Mouse (Mus musculus): ENCODE data around the gene Antxr2. TPM values are rescaled to one million over a fixed set of nuclear protein-coding genes. Genes with fewer than 3 reads are reported as not detected.
A peak's percentile ranks its signal among the peaks of the same experiment; 100 is the strongest.

Antxr2 gene
- polyA plus RNA-seq, 1 experiment: 2.4 TPM

DNA sequence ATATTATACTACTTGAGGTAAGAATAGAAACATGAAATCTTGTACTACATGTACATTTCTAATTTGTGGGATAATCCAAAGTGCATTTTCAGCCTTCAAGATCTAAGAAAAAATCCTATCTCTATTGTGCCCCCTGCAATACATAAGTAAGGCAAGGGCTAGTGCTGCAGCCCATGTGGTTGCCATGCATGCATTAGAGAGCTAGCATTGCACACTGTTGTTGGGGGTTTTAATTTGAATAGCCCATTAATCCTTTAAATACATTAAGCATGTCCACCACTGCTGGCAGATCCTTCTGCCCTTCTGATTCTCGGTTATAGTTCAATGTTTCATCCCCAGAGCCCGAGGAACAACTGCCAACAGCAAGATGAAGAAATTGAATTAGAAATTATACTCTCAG, 116.0 kb downstream of the Antxr2 start:
- TF ChIP-seq CTCF (conservative IDR thresholded peaks at IDR 0.05; ENCODE audit: insufficient read depth, insufficient read length, low read depth, low read length) (no peak), POLR2A (IDR thresholded peaks at IDR 0.05; ENCODE audit: low read depth, low read length) (no peak)
- 75% methylated on average over 2 of the region's 2 CpGs for WGBS
- H3K36me3 ChIP-seq (ENCODE audit: control insufficient read depth, insufficient read depth, low read length): no peaks in the 10 kb centered on the region
- no peaks in the 10 kb centered on the region for H3K27me3 ChIP-seq (replicated peaks; ENCODE audit: control insufficient read depth, insufficient read depth, low read length)
- no peak for DNase-seq
- H3K4me3 ChIP-seq (ENCODE audit: insufficient read depth, low read depth, low read length): no peak overlapping the region
- no peaks in the 10 kb centered on the region for H3K4me1 ChIP-seq (ENCODE audit: control insufficient read depth, insufficient read depth, low read length)
- no peak overlapping the region for H3K27ac ChIP-seq (ENCODE audit: insufficient read depth, low read depth, low read length)

GRCm38 (mm10) chr5:97913901-97914300, 116.9 kb downstream of the Antxr2 start:
- Histone ChIP-seq H3K4me3 (ENCODE audit: insufficient read depth, low read depth, low read length) (no peak overlapping the region), H3K27me3 (replicated peaks; ENCODE audit: control insufficient read depth, insufficient read depth, low read length) (no peaks in the 10 kb centered on the region), H3K4me1 (ENCODE audit: control insufficient read depth, insufficient read depth, low read length) (no peaks in the 10 kb centered on the region), H3K27ac (ENCODE audit: insufficient read depth, low read depth, low read length) (no peak overlapping the region), H3K36me3 (ENCODE audit: control insufficient read depth, insufficient read depth, low read length) (no peaks in the 10 kb centered on the region)
- WGBS: 93% methylated on average over 6 of the region's 6 CpGs
- DNase-seq: peak; percentile 4
- TF ChIP-seq CTCF (conservative IDR thresholded peaks at IDR 0.05; ENCODE audit: insufficient read depth, insufficient read length, low read depth, low read length) (no peak), POLR2A (IDR thresholded peaks at IDR 0.05; ENCODE audit: low read depth, low read length) (no peak)

- Histone ChIP-seq H3K4me3 (ENCODE audit: insufficient read depth, low read depth, low read length) (no peak overlapping the region), H3K27me3 (replicated peaks; ENCODE audit: control insufficient read depth, insufficient read depth, low read length) (no peaks in the 10 kb centered on the region), H3K36me3 (ENCODE audit: control insufficient read depth, insufficient read depth, low read length) (no peaks in the 10 kb centered on the region), H3K4me1 (ENCODE audit: control insufficient read depth, insufficient read depth, low read length) (no peaks in the 10 kb centered on the region), H3K27ac (ENCODE audit: insufficient read depth, low read depth, low read length) (no peak overlapping the region)
- no peak for TF ChIP-seq CTCF (conservative IDR thresholded peaks at IDR 0.05; ENCODE audit: insufficient read depth, insufficient read length, low read depth, low read length)
- no peak for TF ChIP-seq POLR2A (IDR thresholded peaks at IDR 0.05; ENCODE audit: low read depth, low read length)
- 61% methylated on average over 6 of the region's 6 CpGs for WGBS
- DNase-seq: no peak
Measured at GRCm38 (mm10) chr5:97907482-97907881, 123.4 kb downstream of the Antxr2 start.

GRCm38 (mm10) chr5:97906537-97907266, 124.1 kb downstream of the Antxr2 start:
- TF ChIP-seq CTCF (conservative IDR thresholded peaks at IDR 0.05; ENCODE audit: insufficient read depth, insufficient read length, low read depth, low read length) (no peak), POLR2A (IDR thresholded peaks at IDR 0.05; ENCODE audit: low read depth, low read length) (no peak)
- 85% methylated on average over 13 of the region's 13 CpGs for WGBS
- H3K27me3 ChIP-seq (replicated peaks; ENCODE audit: control insufficient read depth, insufficient read depth, low read length): no peaks in the 10 kb centered on the region
- no peak for DNase-seq
- H3K27ac ChIP-seq (ENCODE audit: insufficient read depth, low read depth, low read length): no peak overlapping the region
- H3K4me1 ChIP-seq (ENCODE audit: control insufficient read depth, insufficient read depth, low read length): no peaks in the 10 kb centered on the region
- H3K36me3 ChIP-seq (ENCODE audit: control insufficient read depth, insufficient read depth, low read length): no peaks in the 10 kb centered on the region
- H3K4me3 ChIP-seq (ENCODE audit: insufficient read depth, low read depth, low read length): no peak overlapping the region

- H3K27me3 ChIP-seq (replicated peaks; ENCODE audit: control insufficient read depth, insufficient read depth, low read length): no peaks in the 10 kb centered on the region
- H3K36me3 ChIP-seq (ENCODE audit: control insufficient read depth, insufficient read depth, low read length): no peaks in the 10 kb centered on the region
- H3K4me3 ChIP-seq (ENCODE audit: insufficient read depth, low read depth, low read length): no peak overlapping the region
- no peaks in the 10 kb centered on the region for H3K4me1 ChIP-seq (ENCODE audit: control insufficient read depth, insufficient read depth, low read length)
- DNase-seq: no peak
- TF ChIP-seq CTCF (conservative IDR thresholded peaks at IDR 0.05; ENCODE audit: insufficient read depth, insufficient read length, low read depth, low read length): no peak
- no peak for TF ChIP-seq POLR2A (IDR thresholded peaks at IDR 0.05; ENCODE audit: low read depth, low read length)
- H3K27ac ChIP-seq (ENCODE audit: insufficient read depth, low read depth, low read length): no peak overlapping the region
- WGBS: 89% methylated on average over 3 of the region's 3 CpGs
Measured at GRCm38 (mm10) chr5:97905856-97906255, 125.0 kb downstream of the Antxr2 start.

- 93% methylated on average over 7 of the region's 7 CpGs for WGBS
- TF ChIP-seq POLR2A (IDR thresholded peaks at IDR 0.05; ENCODE audit: low read depth, low read length) (no peak), CTCF (conservative IDR thresholded peaks at IDR 0.05; ENCODE audit: insufficient read depth, insufficient read length, low read depth, low read length) (no peak)
- H3K27ac ChIP-seq (ENCODE audit: insufficient read depth, low read depth, low read length): no peak overlapping the region
- no peak for DNase-seq
- no peak overlapping the region for H3K4me3 ChIP-seq (ENCODE audit: insufficient read depth, low read depth, low read length)
- no peaks in the 10 kb centered on the region for H3K4me1 ChIP-seq (ENCODE audit: control insufficient read depth, insufficient read depth, low read length)
- H3K36me3 ChIP-seq (ENCODE audit: control insufficient read depth, insufficient read depth, low read length): no peaks in the 10 kb centered on the region
- H3K27me3 ChIP-seq (replicated peaks; ENCODE audit: control insufficient read depth, insufficient read depth, low read length): no peaks in the 10 kb centered on the region
Measured at GRCm38 (mm10) chr5:97901096-97901495, 129.7 kb downstream of the Antxr2 start.

DNA sequence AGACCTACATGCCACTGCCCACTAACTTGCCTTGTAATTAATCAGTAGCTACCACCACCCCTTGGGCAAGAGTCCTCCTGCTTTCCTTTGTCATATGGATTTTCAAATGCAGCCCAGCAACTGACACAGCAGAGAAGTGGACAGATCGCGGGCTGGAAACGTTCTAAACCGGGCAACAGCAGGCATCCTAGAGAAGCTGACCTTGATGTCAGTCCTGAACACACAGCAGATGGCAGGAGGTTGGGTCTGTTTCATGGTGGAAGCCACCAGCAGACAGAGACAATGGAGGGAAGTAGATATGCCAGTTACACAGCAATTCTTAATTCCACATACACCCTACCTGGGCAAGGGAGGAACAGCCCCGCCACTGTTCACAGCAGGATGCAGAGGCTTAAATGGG, 131.5 kb downstream of the Antxr2 start:
- Histone ChIP-seq H3K27me3 (replicated peaks; ENCODE audit: control insufficient read depth, insufficient read depth, low read length) (no peaks in the 10 kb centered on the region), H3K4me3 (ENCODE audit: insufficient read depth, low read depth, low read length) (no peak overlapping the region), H3K27ac (ENCODE audit: insufficient read depth, low read depth, low read length) (no peak overlapping the region), H3K4me1 (ENCODE audit: control insufficient read depth, insufficient read depth, low read length) (no peaks in the 10 kb centered on the region), H3K36me3 (ENCODE audit: control insufficient read depth, insufficient read depth, low read length) (no peaks in the 10 kb centered on the region)
- no peak for DNase-seq
- no peak for TF ChIP-seq CTCF (conservative IDR thresholded peaks at IDR 0.05; ENCODE audit: insufficient read depth, insufficient read length, low read depth, low read length)
- no peak for TF ChIP-seq POLR2A (IDR thresholded peaks at IDR 0.05; ENCODE audit: low read depth, low read length)
- WGBS: 91% methylated on average over 5 of the region's 5 CpGs

All from kidney, adult 2 months (tissue).